Mouse (Mus musculus) kidney, adult 2 months (tissue): ENCODE measurements around the gene Cyp17a1.

ENCODE experiments used
- CTCF ChIP-seq: fragments of 200-500 bp; conservative IDR thresholded peaks from 2 replicates; pipeline ENCODE4 v1.5.1; 2011; ENCODE audit warnings: low read depth, mild to moderate bottlenecking, control low read depth, low read length, moderate library complexity, mixed read lengths; ENCODE audit not compliant: insufficient read depth, insufficient read length
- POLR2A ChIP-seq: fragments of 200-500 bp; IDR thresholded peaks from one replicate; pipeline ENCODE4 v1.6.1; 2011; ENCODE audit warnings: low read depth, low read length, control low read depth

DNA sequence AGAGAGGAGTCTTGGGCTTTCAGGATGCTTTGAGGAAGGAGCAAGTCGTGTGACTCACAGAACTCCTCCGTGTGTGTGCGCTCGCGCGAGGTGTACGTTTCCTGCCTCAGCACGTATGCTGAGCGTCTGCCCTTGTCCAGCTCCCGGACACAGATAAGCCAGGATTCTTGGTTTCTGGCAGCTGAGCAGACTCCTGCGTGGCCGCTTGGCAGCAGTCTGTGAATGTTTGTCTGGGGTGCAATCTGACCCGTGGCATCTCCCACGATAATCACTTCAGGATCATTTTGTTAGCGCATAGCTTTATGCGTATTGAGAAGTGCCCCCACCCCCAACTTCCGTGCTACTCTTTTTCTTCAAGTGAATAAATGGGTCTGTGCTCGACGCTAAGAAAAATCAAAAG, 54.0 kb downstream of the Cyp17a1 start:
- no peak for TF ChIP-seq POLR2A
- no peak for TF ChIP-seq CTCF
